In the genomic region with DNA sequence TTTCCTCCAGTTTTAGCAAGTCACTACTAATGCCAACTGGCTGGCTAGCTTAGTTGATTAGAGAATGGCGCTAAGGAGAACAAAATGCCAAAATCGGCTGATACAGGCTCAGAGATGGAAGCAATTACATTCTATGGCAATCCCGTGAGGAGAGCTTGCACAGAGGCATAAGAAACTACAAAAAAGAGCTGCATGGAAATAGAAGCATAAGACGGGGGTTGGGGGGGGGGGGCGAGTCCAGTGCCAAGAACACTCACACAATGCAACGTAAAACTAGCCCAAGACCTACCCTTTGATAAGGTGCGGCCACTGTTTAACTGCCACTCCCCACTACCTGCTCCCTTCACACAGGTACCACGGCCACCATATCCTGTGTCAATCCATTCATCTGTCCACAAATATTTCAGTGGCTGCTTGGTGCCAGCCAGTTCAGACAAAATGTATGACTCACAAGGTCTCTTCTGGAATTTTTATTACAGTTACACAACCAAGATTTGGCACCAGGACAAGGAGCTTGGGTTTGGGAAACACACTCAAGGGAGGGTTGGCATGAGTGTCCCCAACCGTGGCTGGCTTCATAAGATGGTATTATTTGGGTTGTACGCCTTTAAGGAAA, we compare ENCODE assay signal across 14 mouse cellular contexts. TPM values are rescaled to one million over a fixed set of nuclear protein-coding genes. Genes with fewer than 3 reads are reported as not detected.
DNase-seq lines count a peak whose midpoint lies in the region; ATAC-seq and TF ChIP-seq lines count a peak whose summit lies in the region.
"Had no signal": no experiment of that assay in that cellular context is flagged by ENCODE, and none has a peak within 500 bp of the region (broad histone marks: within the 10 kb centered on the region; RNA-seq: fewer than 3 reads in every experiment).

No protein-coding gene starts in this region.

- no peaks in the 10 kb centered on the region for H3K27me3 ChIP-seq in midbrain, postnatal 0 days (ENCODE audit: insufficient read depth, low read length)
- H3K27me3 ChIP-seq in hindbrain, embryonic 12.5 days, result no peaks in the 10 kb centered on the region
- H3K27me3 ChIP-seq: liver, embryonic 15.5 days; neural tube, embryonic 13.5 days had no signal

- no peak overlapping the region for H3K4me2 ChIP-seq in midbrain, postnatal 0 days (ENCODE audit: low read depth, low read length, poor library complexity, severe bottlenecking)
- no peak overlapping the region for H3K4me2 ChIP-seq in hindbrain, embryonic 12.5 days (replicated peaks)
- H3K4me2 ChIP-seq: liver, embryonic 15.5 days; midbrain, embryonic 11.5 days; neural tube, embryonic 13.5 days had no signal

- TF ChIP-seq CTCF in midbrain, postnatal 0 days (IDR thresholded peaks at IDR 0.05), result no peak

- no peak overlapping the region for H3K9ac ChIP-seq in midbrain, postnatal 0 days (replicated peaks; ENCODE audit: low read length, poor library complexity, severe bottlenecking)
- H3K9ac ChIP-seq in hindbrain, embryonic 12.5 days, result no peak overlapping the region
- H3K9ac ChIP-seq: liver, embryonic 15.5 days; neural tube, embryonic 13.5 days had no signal

- H3K4me1 ChIP-seq in midbrain, postnatal 0 days (ENCODE audit: insufficient read depth, low read length), result no peaks in the 10 kb centered on the region
- no peaks in the 10 kb centered on the region for H3K4me1 ChIP-seq in hindbrain, embryonic 12.5 days
- H3K4me1 ChIP-seq: forebrain, embryonic 10.5 days; neural tube, embryonic 13.5 days had no signal

- no peaks in the 10 kb centered on the region for H3K9me3 ChIP-seq in midbrain, postnatal 0 days (ENCODE audit: low read length)
- H3K9me3 ChIP-seq in hindbrain, embryonic 12.5 days (replicated peaks), result no peaks in the 10 kb centered on the region
- H3K9me3 ChIP-seq: forebrain, embryonic 10.5 days; liver, embryonic 15.5 days; neural tube, embryonic 13.5 days had no signal

- DNase-seq in kidney, adult 9 months, result peak; percentile 41
- DNase-seq in kidney, adult 11 months, result no peak
- peak; percentile 41 for DNase-seq in 3134 (ENCODE audit: extremely low read depth, insufficient read length, low spot score)
- peak; percentile 85 to 96 for DNase-seq in adrenal gland, adult (ENCODE audit: inconsistent age in 2 of 2, low spot score in 1 of 2)
- peak; percentile 53 to 82 for DNase-seq in lung, adult 18-20 months
- DNase-seq in thymus, postnatal 10 days (ENCODE audit: low spot score in 2 of 2), result no peak
- DNase-seq in midbrain, postnatal 0 days (ENCODE audit: low spot score), result no peak
- DNase-seq: right cerebral cortex, postnatal 14 days had no signal

- no peak for ATAC-seq in midbrain, postnatal 0 days (ENCODE audit: low FRiP score)
- ATAC-seq in hindbrain, embryonic 12.5 days (ENCODE audit: low FRiP score), result no peak

- WGBS in midbrain, postnatal 0 days, result 91% methylated on average over 10 of the region's 10 CpGs
- WGBS in hindbrain, embryonic 12.5 days, result 92% methylated on average over 10 of the region's 10 CpGs

- no peaks in the 10 kb centered on the region for H3K36me3 ChIP-seq in midbrain, postnatal 0 days (ENCODE audit: insufficient read depth, low read length)
- no peaks in the 10 kb centered on the region for H3K36me3 ChIP-seq in hindbrain, embryonic 12.5 days
- H3K36me3 ChIP-seq: forebrain, embryonic 10.5 days; liver, embryonic 15.5 days; neural tube, embryonic 13.5 days had no signal

- no peak overlapping the region for H3K4me3 ChIP-seq in midbrain, postnatal 0 days (ENCODE audit: low read depth, low read length)
- no peak overlapping the region for H3K4me3 ChIP-seq in hindbrain, embryonic 12.5 days
- H3K4me3 ChIP-seq: forebrain, embryonic 10.5 days; liver, embryonic 15.5 days; neural tube, embryonic 13.5 days had no signal

- no peak overlapping the region for H3K27ac ChIP-seq in midbrain, postnatal 0 days (ENCODE audit: low read depth, low read length)
- H3K27ac ChIP-seq in hindbrain, embryonic 12.5 days, result no peak overlapping the region
- H3K27ac ChIP-seq: forebrain, embryonic 10.5 days; kidney, postnatal 0 days; liver, embryonic 15.5 days; neural tube, embryonic 13.5 days had no signal

RNA-seq across cellular contexts. Expression of gene Iqgap2, which starts 48.2 kb away (rescaled TPM):
- 5.4 and 5.6 TPM in 2 replicates for total RNA-seq in midbrain, postnatal 0 days (2014; rRNA removed)
- 1.8 and 2.0 TPM in 2 replicates for polyA plus RNA-seq in midbrain, postnatal 0 days (2015; fragmentation: Nextera tagmentation; extraction: Ambion mirVana)
- polyA plus RNA-seq in hindbrain, embryonic 12.5 days (2016; fragmentation: Nextera tagmentation; extraction: Ambion mirVana), result 13.3 and 14.0 TPM in 2 replicates

Comparison
In these comparisons a context has a peak if more than half of its experiments do, and no peak if none do; other contexts are left out.
1. DNase-seq: peak in kidney, adult 9 months (single experiment), 3134 (single experiment), adrenal gland, adult (2 of 2) and lung, adult 18-20 months (2 of 2); none in kidney, adult 11 months (single experiment), thymus, postnatal 10 days (0 of 2) and midbrain, postnatal 0 days (single experiment).